8 mouse cellular contexts compared by ENCODE assay signal in genomic region chr8:87663349-87664216, GRCm38 (mm10).
DNase-seq lines count a peak whose midpoint lies in the region; ATAC-seq and TF ChIP-seq lines count a peak whose summit lies in the region.

No protein-coding gene starts in this region.

- no peak for TF ChIP-seq POLR2A in testis, adult 2 months (IDR thresholded peaks at IDR 0.05; ENCODE audit: control insufficient read depth, low read depth, low read length)

- peak; percentile 76 for TF ChIP-seq CTCF in testis, adult 2 months (IDR thresholded peaks at IDR 0.05; ENCODE audit: control insufficient read depth, insufficient read depth, insufficient replicate concordance, low read depth, low read length)

- H3K27ac ChIP-seq in forebrain, embryonic 10.5 days = peak overlapping the region; percentile 82
- H3K27ac ChIP-seq in heart, embryonic 14.5 days (replicated peaks in 1 of 2; ENCODE audit: control insufficient read depth in 1 of 2, insufficient read depth in 1 of 2, low read depth in 2 of 2, low read length in 2 of 2) = no peak overlapping the region
- H3K27ac ChIP-seq in liver, embryonic 13.5 days = no peak overlapping the region
- H3K27ac ChIP-seq in neural tube, embryonic 13.5 days (replicated peaks) = peak overlapping the region; percentile 94
- H3K27ac ChIP-seq in testis, adult 2 months (ENCODE audit: control insufficient read depth, insufficient read depth, low read depth, low read length) = no peak overlapping the region

- DNase-seq in 3T3-L1 (ENCODE audit: low read depth, low spot score) = peak; percentile 75
- DNase-seq in brain, adult 2 months (ENCODE audit: low read depth, low spot score) = peak; percentile 90
- peak; percentile 84 for DNase-seq in forebrain, embryonic 10.5 days (ENCODE audit: extremely low spot score, low spot score)
- peak; percentile 88 for DNase-seq in kidney, postnatal 10 days
- no peak for DNase-seq in liver, embryonic 13.5 days

- H3K9me3 ChIP-seq in forebrain, embryonic 10.5 days = no peaks in the 10 kb centered on the region
- no peaks in the 10 kb centered on the region for H3K9me3 ChIP-seq in heart, embryonic 14.5 days (ENCODE audit: control insufficient read depth, low read length)
- no peaks in the 10 kb centered on the region for H3K9me3 ChIP-seq in liver, embryonic 13.5 days (replicated peaks)
- no peaks in the 10 kb centered on the region for H3K9me3 ChIP-seq in neural tube, embryonic 13.5 days

- 14% methylated on average over 18 of the region's 18 CpGs for WGBS in forebrain, embryonic 10.5 days
- 14% methylated on average over 18 of the region's 18 CpGs for WGBS in heart, embryonic 14.5 days
- 6% methylated on average over 18 of the region's 18 CpGs for WGBS in liver, embryonic 13.5 days (ENCODE audit: insufficient replicate concordance)
- WGBS in neural tube, embryonic 13.5 days = 14% methylated on average over 18 of the region's 18 CpGs

- no peak; the same call in 1 of the 2 replicates for ATAC-seq in heart, embryonic 14.5 days (ENCODE audit: insufficient number of reproducible peaks, insufficient read depth, low FRiP score, low read depth)
- no peak for ATAC-seq in liver, embryonic 13.5 days (ENCODE audit: low read depth)
- peak; percentile 32 for ATAC-seq in neural tube, embryonic 13.5 days (ENCODE audit: low read depth)

- H3K4me1 ChIP-seq in forebrain, embryonic 10.5 days = peaks cover 57% of the 10 kb centered on the region
- H3K4me1 ChIP-seq in heart, embryonic 14.5 days (ENCODE audit: control insufficient read depth in 2 of 2, insufficient read depth in 2 of 2, low read length in 2 of 2) = peaks cover 13 to 20% of the 10 kb centered on the region in 2 experiments; a peak in 3 of 4 replicates
- peaks cover 18% of the 10 kb centered on the region for H3K4me1 ChIP-seq in liver, embryonic 13.5 days (replicated peaks)
- peaks cover 82% of the 10 kb centered on the region for H3K4me1 ChIP-seq in neural tube, embryonic 13.5 days (replicated peaks)
- peaks cover 6% of the 10 kb centered on the region for H3K4me1 ChIP-seq in testis, adult 2 months (ENCODE audit: control insufficient read depth, insufficient read depth, low read length)

- H3K4me3 ChIP-seq in forebrain, embryonic 10.5 days = peak overlapping the region; percentile 48
- H3K4me3 ChIP-seq in heart, embryonic 14.5 days (ENCODE audit: control insufficient read depth in 1 of 2, insufficient read depth in 1 of 2, low read depth in 1 of 2, low read length in 2 of 2) = peak overlapping the region; percentile 15 to 25
- peak overlapping the region; percentile 22 for H3K4me3 ChIP-seq in liver, embryonic 13.5 days (replicated peaks)
- H3K4me3 ChIP-seq in neural tube, embryonic 13.5 days = peak overlapping the region; percentile 27; the same call in 1 of the 2 replicates
- no peak overlapping the region for H3K4me3 ChIP-seq in testis, adult 2 months (ENCODE audit: control insufficient read depth, low read depth, low read length)

- peaks cover 31% of the 10 kb centered on the region for H3K36me3 ChIP-seq in forebrain, embryonic 10.5 days (replicated peaks)
- no peaks in the 10 kb centered on the region for H3K36me3 ChIP-seq in heart, embryonic 14.5 days (ENCODE audit: control insufficient read depth, insufficient read depth, low read length)
- no peaks in the 10 kb centered on the region for H3K36me3 ChIP-seq in liver, embryonic 13.5 days
- no peaks in the 10 kb centered on the region for H3K36me3 ChIP-seq in neural tube, embryonic 13.5 days
- no peaks in the 10 kb centered on the region for H3K36me3 ChIP-seq in testis, adult 2 months (ENCODE audit: control insufficient read depth, insufficient read depth, low read length)

- peak overlapping the region; percentile 64 for H3K4me2 ChIP-seq in heart, embryonic 14.5 days (ENCODE audit: low read length)
- peak overlapping the region; percentile 48 for H3K4me2 ChIP-seq in liver, embryonic 13.5 days
- H3K4me2 ChIP-seq in neural tube, embryonic 13.5 days = peak overlapping the region; percentile 53

- peaks cover 55% of the 10 kb centered on the region for H3K27me3 ChIP-seq in forebrain, embryonic 10.5 days (ENCODE audit: poor library complexity, severe bottlenecking)
- peaks cover 55% of the 10 kb centered on the region for H3K27me3 ChIP-seq in heart, embryonic 14.5 days (ENCODE audit: control insufficient read depth, insufficient read depth, low read length)
- H3K27me3 ChIP-seq in liver, embryonic 13.5 days = peaks cover 57% of the 10 kb centered on the region
- H3K27me3 ChIP-seq in neural tube, embryonic 13.5 days = 0 out of 2 replicates have a peak, but pooled peaks cover 6% of the 10 kb centered on the region
- H3K27me3 ChIP-seq in testis, adult 2 months (ENCODE audit: control insufficient read depth, insufficient read depth, low read length) = no peaks in the 10 kb centered on the region

- H3K9ac ChIP-seq in heart, embryonic 14.5 days (ENCODE audit: low read length) = no peak overlapping the region
- no peak overlapping the region for H3K9ac ChIP-seq in liver, embryonic 13.5 days
- peak overlapping the region; percentile 65 for H3K9ac ChIP-seq in neural tube, embryonic 13.5 days

Comparison
In these comparisons a context has a peak if more than half of its experiments do, and no peak if none do; other contexts are left out.
1. H3K27ac ChIP-seq: peak in forebrain, embryonic 10.5 days (single experiment) and neural tube, embryonic 13.5 days (single experiment); none in heart, embryonic 14.5 days (0 of 2), liver, embryonic 13.5 days (single experiment) and testis, adult 2 months (single experiment).
2. Peak in every context shown above with its lines, with median percentiles within 50 percentile points of each other: H3K4me2 ChIP-seq.